Mouse (Mus musculus): ENCODE measurements around the gene Nav2. TPM values are rescaled to one million over a fixed set of nuclear protein-coding genes. Genes with fewer than 3 reads are reported as not detected.

Nav2 gene
- polyA plus RNA-seq, 1 experiment from 2014 or later = 8.3 TPM

GRCm38 (mm10) chr7:49581951-49582350, 673.4 kb downstream of the Nav2 start:
- peaks cover 45% of the 10 kb centered on the region for H3K36me3 ChIP-seq
- 95% methylated on average over 2 of the region's 2 CpGs for WGBS
- H3K4me3 ChIP-seq = no peak overlapping the region
- no peak for DNase-seq (ENCODE audit: low spot score)
- no peaks in the 10 kb centered on the region for H3K9me3 ChIP-seq (replicated peaks)
- H3K27ac ChIP-seq = no peak overlapping the region
- no peaks in the 10 kb centered on the region for H3K27me3 ChIP-seq (ENCODE audit: low read depth, poor library complexity, severe bottlenecking)
- H3K4me1 ChIP-seq = no peaks in the 10 kb centered on the region

GRCm38 (mm10) chr7:49582551-49582950, 674.0 kb downstream of the Nav2 start:
- H3K27ac ChIP-seq = no peak overlapping the region
- WGBS = 88% methylated on average over 7 of the region's 7 CpGs
- H3K9me3 ChIP-seq (replicated peaks) = no peaks in the 10 kb centered on the region
- no peak overlapping the region for H3K4me3 ChIP-seq
- H3K27me3 ChIP-seq (ENCODE audit: low read depth, poor library complexity, severe bottlenecking) = no peaks in the 10 kb centered on the region
- peaks cover 42% of the 10 kb centered on the region for H3K36me3 ChIP-seq
- H3K4me1 ChIP-seq = no peaks in the 10 kb centered on the region
- no peak for DNase-seq (ENCODE audit: low spot score)

- Histone ChIP-seq H3K27ac (no peak overlapping the region), H3K9me3 (replicated peaks) (no peaks in the 10 kb centered on the region)
- DNase-seq (ENCODE audit: low spot score) = no peak
Observed at GRCm38 (mm10) chr7:49583176-49583575, 674.7 kb downstream of the Nav2 start.

GRCm38 (mm10) chr7:49586530-49587120, 678.1 kb downstream of the Nav2 start:
- no peak overlapping the region for H3K4me3 ChIP-seq
- no peaks in the 10 kb centered on the region for H3K27me3 ChIP-seq (ENCODE audit: low read depth, poor library complexity, severe bottlenecking)
- H3K36me3 ChIP-seq = peaks cover 37% of the 10 kb centered on the region
- 83% methylated on average over 5 of the region's 5 CpGs for WGBS
- H3K9me3 ChIP-seq (replicated peaks) = no peaks in the 10 kb centered on the region
- H3K27ac ChIP-seq = no peak overlapping the region
- no peak for DNase-seq (ENCODE audit: low spot score)
- H3K4me1 ChIP-seq = no peaks in the 10 kb centered on the region

More at GRCm38 (mm10) chr7:49583176-49583575, 674.7 kb downstream of the Nav2 start:
- Histone ChIP-seq H3K36me3 (peaks cover 42% of the 10 kb centered on the region), H3K4me1 (no peaks in the 10 kb centered on the region), H3K27me3 (ENCODE audit: low read depth, poor library complexity, severe bottlenecking) (no peaks in the 10 kb centered on the region), H3K4me3 (no peak overlapping the region)
- WGBS = 95% methylated on average over 6 of the region's 6 CpGs

GRCm38 (mm10) chr7:49589635-49590034, 681.1 kb downstream of the Nav2 start:
- WGBS = 87% methylated on average over 8 of the region's 8 CpGs
- DNase-seq (ENCODE audit: low spot score) = no peak
- Histone ChIP-seq H3K36me3 (peaks cover 35% of the 10 kb centered on the region), H3K27ac (no peak overlapping the region), H3K9me3 (replicated peaks) (no peaks in the 10 kb centered on the region), H3K4me3 (no peak overlapping the region), H3K4me1 (no peaks in the 10 kb centered on the region), H3K27me3 (ENCODE audit: low read depth, poor library complexity, severe bottlenecking) (no peaks in the 10 kb centered on the region)

GRCm38 (mm10) chr7:49597776-49598175, 689.3 kb downstream of the Nav2 start:
- DNase-seq (ENCODE audit: low spot score) = no peak
- WGBS = 86% methylated on average over 3 of the region's 3 CpGs
- Histone ChIP-seq H3K9me3 (replicated peaks) (no peaks in the 10 kb centered on the region), H3K4me3 (no peak overlapping the region), H3K36me3 (peaks cover 30% of the 10 kb centered on the region; the same call in 1 of the 2 replicates), H3K27ac (no peak overlapping the region), H3K27me3 (ENCODE audit: low read depth, poor library complexity, severe bottlenecking) (no peaks in the 10 kb centered on the region), H3K4me1 (no peaks in the 10 kb centered on the region)

GRCm38 (mm10) chr7:49598225-49598624, 689.7 kb downstream of the Nav2 start:
- 96% methylated on average over 13 of the region's 13 CpGs for WGBS
- no peak for DNase-seq (ENCODE audit: low spot score)
- H3K27me3 ChIP-seq (ENCODE audit: low read depth, poor library complexity, severe bottlenecking) = no peaks in the 10 kb centered on the region
- no peaks in the 10 kb centered on the region for H3K9me3 ChIP-seq (replicated peaks)
- H3K4me3 ChIP-seq = no peak overlapping the region
- peaks cover 30% of the 10 kb centered on the region; the same call in 1 of the 2 replicates for H3K36me3 ChIP-seq
- H3K4me1 ChIP-seq = no peaks in the 10 kb centered on the region
- H3K27ac ChIP-seq = no peak overlapping the region

GRCm38 (mm10) chr7:49599950-49600349, 691.4 kb downstream of the Nav2 start:
- 89% methylated on average over 3 of the region's 3 CpGs for WGBS
- no peaks in the 10 kb centered on the region for H3K27me3 ChIP-seq (ENCODE audit: low read depth, poor library complexity, severe bottlenecking)
- no peaks in the 10 kb centered on the region for H3K9me3 ChIP-seq (replicated peaks)
- no peak overlapping the region for H3K4me3 ChIP-seq
- H3K27ac ChIP-seq = no peak overlapping the region
- peaks cover 22% of the 10 kb centered on the region; the same call in 1 of the 2 replicates for H3K36me3 ChIP-seq
- H3K4me1 ChIP-seq = no peaks in the 10 kb centered on the region
- DNase-seq (ENCODE audit: low spot score) = no peak

- no peaks in the 10 kb centered on the region for H3K4me1 ChIP-seq
- no peaks in the 10 kb centered on the region for H3K27me3 ChIP-seq (ENCODE audit: low read depth, poor library complexity, severe bottlenecking)
- DNase-seq (ENCODE audit: low spot score) = peak; percentile 85
- WGBS = 54% methylated on average over 13 of the region's 13 CpGs
- no peaks in the 10 kb centered on the region for H3K9me3 ChIP-seq (replicated peaks)
- 0 out of 2 replicates have a peak overlapping the region, but pooled peaks have one; percentile 43 for H3K27ac ChIP-seq
- peaks cover 20% of the 10 kb centered on the region; the same call in 1 of the 2 replicates for H3K36me3 ChIP-seq
- no peak overlapping the region for H3K4me3 ChIP-seq
Observed at GRCm38 (mm10) chr7:49601191-49601975, 692.9 kb downstream of the Nav2 start.

- peaks cover 9% of the 10 kb centered on the region; the same call in 1 of the 2 replicates for H3K36me3 ChIP-seq
- 90% methylated on average over 14 of the region's 14 CpGs for WGBS
Observed at GRCm38 (mm10) chr7:49604244-49604643, 695.7 kb downstream of the Nav2 start.

GRCm38 (mm10) chr7:49604965-49605795, 696.7 kb downstream of the Nav2 start:
- DNase-seq (ENCODE audit: low spot score) = no peak
- no peak overlapping the region for H3K27ac ChIP-seq
- H3K36me3 ChIP-seq = peaks cover 7% of the 10 kb centered on the region; the same call in 1 of the 2 replicates
- no peak overlapping the region for H3K4me3 ChIP-seq
- H3K4me1 ChIP-seq = peaks cover 2% of the 10 kb centered on the region; the same call in 1 of the 2 replicates
- 91% methylated on average over 15 of the region's 15 CpGs for WGBS
- H3K27me3 ChIP-seq (ENCODE audit: low read depth, poor library complexity, severe bottlenecking) = no peaks in the 10 kb centered on the region
- no peaks in the 10 kb centered on the region for H3K9me3 ChIP-seq (replicated peaks)

More at GRCm38 (mm10) chr7:49604244-49604643, 695.7 kb downstream of the Nav2 start:
- no peak overlapping the region for H3K27ac ChIP-seq
- no peak for DNase-seq (ENCODE audit: low spot score)
- peaks cover 2% of the 10 kb centered on the region; the same call in 1 of the 2 replicates for H3K4me1 ChIP-seq
- H3K27me3 ChIP-seq (ENCODE audit: low read depth, poor library complexity, severe bottlenecking) = no peaks in the 10 kb centered on the region
- no peak overlapping the region for H3K4me3 ChIP-seq
- no peaks in the 10 kb centered on the region for H3K9me3 ChIP-seq (replicated peaks)

- WGBS = 12% methylated on average over 6 of the region's 7 CpGs
- Histone ChIP-seq H3K9me3 (replicated peaks) (no peaks in the 10 kb centered on the region), H3K27me3 (ENCODE audit: low read depth, poor library complexity, severe bottlenecking) (peaks cover 23% of the 10 kb centered on the region; the same call in 1 of the 2 replicates), H3K36me3 (no peaks in the 10 kb centered on the region), H3K4me1 (no peaks in the 10 kb centered on the region), H3K27ac (no peak overlapping the region), H3K4me3 (no peak overlapping the region)
- DNase-seq (ENCODE audit: low spot score) = peak; percentile 85
Observed at GRCm38 (mm10) chr7:49616258-49616735, 707.8 kb downstream of the Nav2 start.
